Mouse (Mus musculus) hindbrain, embryonic 11.5 days (tissue): ENCODE results near the gene Fcamr. TPM values are rescaled to one million over a fixed set of nuclear protein-coding genes. Genes with fewer than 3 reads are reported as not detected.

ENCODE experiments used
- ATAC-seq: fragments of 200-750 bp; cut with Nextera tagmentation; 2 replicates; pipeline ENCODE4 v1.8.0; 2017; ENCODE audit warnings: mild to moderate bottlenecking, moderate TSS enrichment, moderate library complexity; ENCODE audit not compliant: low FRiP score
- DNase-seq: peaks from one replicate; pipeline ENCODE4 v3.0.0-alpha.2; 2015; ENCODE audit warnings: low spot score
- H3K27ac ChIP-seq: fragments of 300-500 bp; sonication (generic); 2 replicates; pipeline ENCODE4 v1.5.1; 2014; ENCODE audit warnings: mild to moderate bottlenecking, low read depth, low read length
- H3K27me3 ChIP-seq: fragments of 300-500 bp; sonication (generic); 2 replicates; pipeline ENCODE4 v1.6.1; 2014; ENCODE audit warnings: mild to moderate bottlenecking, low read length, moderate library complexity, mixed read lengths; ENCODE audit not compliant: control insufficient read depth, insufficient read depth
- H3K36me3 ChIP-seq: fragments of 300-500 bp; sonication (generic); 2 replicates; pipeline ENCODE4 v1.6.1; 2014; ENCODE audit warnings: mild to moderate bottlenecking, low read length, moderate library complexity, mixed read lengths; ENCODE audit not compliant: control insufficient read depth, insufficient read depth
- H3K4me1 ChIP-seq: fragments of 300-500 bp; sonication (generic); replicated peaks from 2 replicates; pipeline ENCODE4 v1.6.1; 2014; ENCODE audit warnings: low read length, mixed read lengths; ENCODE audit not compliant: control insufficient read depth, insufficient read depth
- H3K4me2 ChIP-seq: fragments of 300-500 bp; sonication (generic); replicated peaks from 2 replicates; pipeline ENCODE4 v1.6.1; 2014; ENCODE audit warnings: mild to moderate bottlenecking, low read depth, low read length
- H3K4me3 ChIP-seq: fragments of 300-500 bp; sonication (generic); 2 replicates; pipeline ENCODE4 v1.5.1; 2014; ENCODE audit warnings: low read depth, low read length
- H3K9ac ChIP-seq: fragments of 300-500 bp; sonication (generic); 2 replicates; pipeline ENCODE4 v1.6.1; 2014; ENCODE audit warnings: low read depth, low read length
- H3K9me3 ChIP-seq: fragments of 300-500 bp; sonication (generic); 2 replicates; pipeline ENCODE4 v1.6.1; 2016; ENCODE audit warnings: low read length; ENCODE audit not compliant: control insufficient read depth
- WGBS: fragments of 180-500 bp; shearing (Covaris S2); extraction: QIAGEN DNeasy Blood & Tissue Kit; methylation state at CpG from one replicate; pipeline ENCODE4 v1.1.7; 2014; 5-methylcytosine and 5-hydroxymethylcytosine counted together
- polyA plus RNA-seq: library from polyadenylated mRNA; unstranded; fragments of >200 nt; fragmentation: Nextera tagmentation; extraction: Ambion mirVana; gene quantifications from 2 replicates; pipeline ENCODE4 v1.2.1, GENCODE M21; 2014

Fcamr gene
- polyA plus RNA-seq, 1 experiment from 2014 or later: not detected

- H3K4me2 ChIP-seq: no peak overlapping the region
- no peak for ATAC-seq
- no peak overlapping the region for H3K27ac ChIP-seq
- 44% methylated on average over 2 of the region's 2 CpGs for WGBS
- no peak overlapping the region for H3K9ac ChIP-seq
- no peaks in the 10 kb centered on the region for H3K36me3 ChIP-seq
- no peaks in the 10 kb centered on the region for H3K27me3 ChIP-seq
- H3K4me3 ChIP-seq: no peak overlapping the region
- no peaks in the 10 kb centered on the region for H3K9me3 ChIP-seq
- no peak for DNase-seq
- H3K4me1 ChIP-seq: no peaks in the 10 kb centered on the region
Observed at GRCm38 (mm10) chr1:130775234-130775633, 25.5 kb upstream of the Fcamr start.

DNA sequence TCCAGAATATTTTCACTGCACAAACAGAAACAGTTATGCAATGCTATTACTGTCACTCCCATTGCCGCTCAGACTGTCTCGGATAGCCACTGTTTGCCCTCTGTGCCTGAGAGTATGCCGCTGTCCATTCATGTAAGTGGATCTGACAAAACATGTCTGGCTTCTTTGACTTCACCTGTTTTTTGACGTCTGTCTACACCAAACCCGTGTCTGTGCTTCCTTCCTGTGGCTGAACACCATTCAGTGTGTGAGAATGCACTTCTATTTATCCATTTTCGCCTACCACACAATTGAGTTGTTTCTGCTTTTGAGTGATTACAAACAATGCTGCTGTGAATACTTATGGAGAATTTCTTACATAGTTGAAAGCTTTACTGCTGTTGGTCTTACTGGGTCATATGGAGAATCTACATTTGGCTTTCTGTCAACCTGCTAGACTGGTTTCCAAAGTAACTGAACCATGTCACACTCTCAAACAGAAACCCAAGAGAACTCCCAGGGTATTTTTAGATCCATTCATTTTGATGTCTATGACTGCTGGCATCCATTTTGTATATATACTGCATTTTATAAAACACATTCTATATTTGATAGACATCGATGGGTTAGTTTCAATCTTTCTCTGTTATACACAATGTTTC is 24.9 kb upstream of the Fcamr start:
- 85% methylated on average over 7 of the region's 7 CpGs for WGBS
- H3K27me3 ChIP-seq: no peaks in the 10 kb centered on the region
- no peak overlapping the region for H3K27ac ChIP-seq
- no peak overlapping the region for H3K4me2 ChIP-seq
- ATAC-seq: no peak
- H3K9me3 ChIP-seq: no peaks in the 10 kb centered on the region
- no peaks in the 10 kb centered on the region for H3K4me1 ChIP-seq
- H3K9ac ChIP-seq: no peak overlapping the region
- no peaks in the 10 kb centered on the region for H3K36me3 ChIP-seq
- no peak overlapping the region for H3K4me3 ChIP-seq
- no peak for DNase-seq

DNA sequence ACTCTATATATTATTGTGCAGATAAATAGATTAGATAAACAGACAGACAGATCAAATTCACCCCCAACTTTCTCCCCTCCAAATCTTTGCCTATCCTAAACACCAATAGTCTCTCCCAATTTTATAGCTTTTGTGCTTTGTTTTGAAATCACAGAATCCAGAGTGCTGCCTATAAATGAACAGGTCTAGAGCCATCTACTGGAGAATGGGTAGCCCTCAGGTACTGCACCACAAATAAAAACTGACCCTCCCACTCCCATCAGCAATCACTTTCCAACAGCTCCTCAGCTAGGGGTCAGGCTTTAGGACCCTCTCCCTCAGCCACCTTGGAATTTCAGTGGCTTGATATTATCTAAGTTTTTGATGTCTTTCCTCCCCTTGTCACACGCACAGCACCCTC is 24.1 kb upstream of the Fcamr start:
- H3K4me1 ChIP-seq: no peaks in the 10 kb centered on the region
- DNase-seq: no peak
- no peaks in the 10 kb centered on the region for H3K27me3 ChIP-seq
- H3K4me2 ChIP-seq: no peak overlapping the region
- no peaks in the 10 kb centered on the region for H3K9me3 ChIP-seq
- no peaks in the 10 kb centered on the region for H3K36me3 ChIP-seq
- no peak for ATAC-seq
- H3K4me3 ChIP-seq: no peak overlapping the region
- H3K27ac ChIP-seq: no peak overlapping the region
- no peak overlapping the region for H3K9ac ChIP-seq
- WGBS: 88% methylated on average over 1 of the region's 1 CpGs

- DNase-seq: no peak
- no peak for ATAC-seq
- WGBS: 95% methylated on average over 3 of the region's 3 CpGs
- Histone ChIP-seq H3K4me2 (no peak overlapping the region), H3K9ac (no peak overlapping the region), H3K36me3 (no peaks in the 10 kb centered on the region), H3K27ac (no peak overlapping the region), H3K27me3 (no peaks in the 10 kb centered on the region), H3K4me3 (no peak overlapping the region), H3K4me1 (no peaks in the 10 kb centered on the region), H3K9me3 (no peaks in the 10 kb centered on the region)
Observed at GRCm38 (mm10) chr1:130779867-130780266, 20.8 kb upstream of the Fcamr start.

- no peaks in the 10 kb centered on the region for H3K36me3 ChIP-seq
- DNase-seq: no peak
Observed at GRCm38 (mm10) chr1:130784054-130784453, 16.6 kb upstream of the Fcamr start.

GRCm38 (mm10) chr1:130787001-130787400 is 13.7 kb upstream of the Fcamr start:
- Histone ChIP-seq H3K4me2 (no peak overlapping the region), H3K4me3 (no peak overlapping the region), H3K4me1 (no peaks in the 10 kb centered on the region), H3K27ac (no peak overlapping the region), H3K27me3 (no peaks in the 10 kb centered on the region), H3K9me3 (no peaks in the 10 kb centered on the region), H3K9ac (no peak overlapping the region), H3K36me3 (no peaks in the 10 kb centered on the region)
- no peak for DNase-seq
- WGBS: 41% methylated on average over 4 of the region's 4 CpGs
- no peak for ATAC-seq

More at GRCm38 (mm10) chr1:130784054-130784453, 16.6 kb upstream of the Fcamr start:
- no peak overlapping the region for H3K4me3 ChIP-seq
- H3K4me2 ChIP-seq: no peak overlapping the region
- no peaks in the 10 kb centered on the region for H3K9me3 ChIP-seq
- WGBS: 34% methylated on average over 4 of the region's 4 CpGs
- H3K9ac ChIP-seq: no peak overlapping the region
- H3K4me1 ChIP-seq: no peaks in the 10 kb centered on the region
- H3K27ac ChIP-seq: no peak overlapping the region
- ATAC-seq: no peak
- H3K27me3 ChIP-seq: no peaks in the 10 kb centered on the region

- WGBS: 52% methylated on average over 3 of the region's 3 CpGs
Observed at GRCm38 (mm10) chr1:130789512-130790451, 10.9 kb upstream of the Fcamr start.

GRCm38 (mm10) chr1:130795331-130795730 is 5.4 kb upstream of the Fcamr start:
- H3K4me1 ChIP-seq: no peaks in the 10 kb centered on the region
- ATAC-seq (no peak), DNase-seq (no peak)
- H3K4me2 ChIP-seq: no peak overlapping the region
- H3K9me3 ChIP-seq: no peaks in the 10 kb centered on the region
- H3K9ac ChIP-seq: no peak overlapping the region
- H3K27me3 ChIP-seq: no peaks in the 10 kb centered on the region
- 72% methylated on average over 2 of the region's 2 CpGs for WGBS
- H3K27ac ChIP-seq: no peak overlapping the region
- H3K4me3 ChIP-seq: no peak overlapping the region
- no peaks in the 10 kb centered on the region for H3K36me3 ChIP-seq

More at GRCm38 (mm10) chr1:130789512-130790451, 10.9 kb upstream of the Fcamr start:
- no peak overlapping the region for H3K4me3 ChIP-seq
- H3K27me3 ChIP-seq: no peaks in the 10 kb centered on the region
- DNase-seq (peak; percentile 13), ATAC-seq (peak; percentile 47)
- H3K9me3 ChIP-seq: no peaks in the 10 kb centered on the region
- no peak overlapping the region for H3K9ac ChIP-seq
- no peaks in the 10 kb centered on the region for H3K36me3 ChIP-seq
- no peaks in the 10 kb centered on the region for H3K4me1 ChIP-seq
- H3K27ac ChIP-seq: no peak overlapping the region
- H3K4me2 ChIP-seq: no peak overlapping the region
